Mouse (Mus musculus) lung, postnatal 0 days (tissue): ENCODE measurements at regions not wholly inside any gene's neighbourhood (a gene's known extent, or its start where the extent isn't known, plus 50 kb on each side); places are given as distances from the start of the nearest gene placed in this dataset.

Experiments
- CTCF ChIP-seq: IDR thresholded peaks from 2 replicates; pipeline ENCODE4 v1.5.1; 2016; ENCODE audit warnings: antibody characterized with exemption, mild to moderate bottlenecking
- EP300 ChIP-seq: IDR thresholded peaks from 2 replicates; pipeline ENCODE4 v1.6.1; 2016; ENCODE audit warnings: antibody characterized with exemption, mild to moderate bottlenecking, control low read depth

DNA sequence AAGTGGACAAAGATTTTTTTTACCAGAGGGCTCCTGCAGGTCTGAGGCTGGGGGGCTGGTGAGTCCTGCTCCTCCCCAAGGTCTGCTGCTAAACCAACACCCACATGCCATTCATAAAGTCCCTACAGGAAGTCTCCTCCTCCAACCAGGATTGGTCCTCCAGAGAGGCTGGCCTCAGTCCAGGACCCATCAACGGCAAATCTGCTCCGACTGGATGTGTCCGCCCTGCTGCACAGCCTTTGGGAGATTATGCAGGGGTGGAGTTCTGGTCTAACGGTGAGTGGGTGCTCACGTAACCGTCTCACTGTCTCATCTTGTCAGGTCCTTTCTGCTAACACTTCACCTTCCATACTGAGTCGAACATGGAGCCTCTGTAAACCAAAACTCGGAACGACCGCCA is 64.4 kb upstream of the Ankrd34c start:
- TF ChIP-seq CTCF: no peak
- TF ChIP-seq EP300: no peak
